Mouse (Mus musculus): ENCODE data around the gene Tmem121b. TPM values are rescaled to one million over a fixed set of nuclear protein-coding genes. Genes with fewer than 3 reads are reported as not detected.

Gene Tmem121b
- polyA plus RNA-seq, 2 experiments: 0.21 to 0.52 TPM

DNA sequence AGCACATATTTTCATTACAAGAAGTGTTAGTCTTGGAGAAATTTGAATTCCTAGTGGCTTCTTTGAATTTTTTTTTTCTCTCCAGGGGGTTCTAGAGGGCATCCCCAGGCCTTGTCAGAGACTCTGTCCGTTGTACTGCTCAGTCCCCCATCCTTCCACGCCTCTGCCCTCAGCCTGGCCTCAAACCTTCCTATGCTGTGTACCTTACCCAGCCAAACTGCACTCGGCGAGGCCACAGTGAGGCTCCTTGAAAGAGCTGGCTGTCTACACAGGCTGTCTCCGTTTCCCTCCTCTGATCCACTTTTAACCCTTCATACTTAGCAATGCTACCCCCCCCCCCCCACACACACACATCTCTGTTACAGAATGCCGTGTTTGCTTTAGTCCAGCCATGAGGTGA is 31.4 kb downstream of the Tmem121b start:
- DNase-seq (ENCODE audit: low spot score) (no peak), ATAC-seq (ENCODE audit: low FRiP score, low read depth) (no peak)
- no peaks in the 10 kb centered on the region for H3K36me3 ChIP-seq (ENCODE audit: control insufficient read depth, insufficient read depth, low read length)
- H3K4me3 ChIP-seq (replicated peaks; ENCODE audit: low read length): no peak overlapping the region
- no peak overlapping the region for H3K4me2 ChIP-seq (replicated peaks; ENCODE audit: low read depth, low read length, severe bottlenecking)
- no peaks in the 10 kb centered on the region for H3K9me3 ChIP-seq (ENCODE audit: control insufficient read depth, low read length)
- H3K4me1 ChIP-seq (ENCODE audit: control insufficient read depth, insufficient read depth, low read length): peaks cover 12% of the 10 kb centered on the region
- H3K9ac ChIP-seq (ENCODE audit: low read depth, low read length, severe bottlenecking): no peak overlapping the region
- no peak for TF ChIP-seq POLR2A (IDR thresholded peaks at IDR 0.05; ENCODE audit: borderline replicate concordance, extremely low read depth, insufficient read depth, insufficient read length)
- WGBS: 53% methylated on average over 6 of the region's 6 CpGs
- peaks cover 40% of the 10 kb centered on the region for H3K27me3 ChIP-seq (ENCODE audit: control insufficient read depth, insufficient read depth, low read length)
- H3K27ac ChIP-seq (replicated peaks; ENCODE audit: low read depth, low read length): no peak overlapping the region

DNA sequence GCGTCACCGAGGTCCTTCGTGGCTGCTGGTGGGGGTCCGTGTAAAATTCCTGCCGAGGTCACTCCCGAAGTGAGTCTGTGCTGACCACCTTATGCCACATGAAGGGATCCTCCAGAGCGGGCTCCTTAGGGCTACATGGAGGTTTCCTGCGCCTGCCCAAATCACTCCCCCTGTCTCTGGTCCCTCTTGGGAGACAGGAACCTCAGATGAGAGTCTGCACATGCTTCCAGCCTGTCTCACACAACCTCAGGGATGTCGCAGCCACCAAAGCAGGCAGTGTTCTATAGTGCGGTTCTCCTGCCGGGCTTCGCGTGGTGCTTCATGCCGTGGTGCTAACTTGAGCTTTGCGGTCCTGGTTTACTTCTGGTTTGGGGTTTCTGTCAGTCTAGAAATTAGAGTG is 32.4 kb downstream of the Tmem121b start:
- DNase-seq (ENCODE audit: low spot score): no peak
- WGBS: 65% methylated on average over 15 of the region's 15 CpGs
- Histone ChIP-seq H3K9me3 (ENCODE audit: control insufficient read depth, low read length) (no peaks in the 10 kb centered on the region), H3K27ac (replicated peaks; ENCODE audit: low read depth, low read length) (no peak overlapping the region), H3K4me2 (replicated peaks; ENCODE audit: low read depth, low read length, severe bottlenecking) (no peak overlapping the region), H3K9ac (ENCODE audit: low read depth, low read length, severe bottlenecking) (no peak overlapping the region), H3K27me3 (ENCODE audit: control insufficient read depth, insufficient read depth, low read length) (peaks cover 40% of the 10 kb centered on the region), H3K36me3 (ENCODE audit: control insufficient read depth, insufficient read depth, low read length) (no peaks in the 10 kb centered on the region), H3K4me3 (replicated peaks; ENCODE audit: low read length) (no peak overlapping the region), H3K4me1 (ENCODE audit: control insufficient read depth, insufficient read depth, low read length) (peaks cover 12% of the 10 kb centered on the region)
- ATAC-seq (ENCODE audit: low FRiP score, low read depth): no peak
- no peak for TF ChIP-seq POLR2A (IDR thresholded peaks at IDR 0.05; ENCODE audit: borderline replicate concordance, extremely low read depth, insufficient read depth, insufficient read length)

- H3K9me3 ChIP-seq (ENCODE audit: control insufficient read depth, low read length): no peaks in the 10 kb centered on the region
- DNase-seq (ENCODE audit: low spot score): no peak
- H3K36me3 ChIP-seq (ENCODE audit: control insufficient read depth, insufficient read depth, low read length): no peaks in the 10 kb centered on the region
- WGBS: 92% methylated on average over 5 of the region's 5 CpGs
- peaks cover 3% of the 10 kb centered on the region; the same call in 1 of the 2 replicates for H3K4me1 ChIP-seq (ENCODE audit: control insufficient read depth, insufficient read depth, low read length)
- H3K27ac ChIP-seq (replicated peaks; ENCODE audit: low read depth, low read length): no peak overlapping the region
- H3K4me3 ChIP-seq (replicated peaks; ENCODE audit: low read length): no peak overlapping the region
- peaks cover 15% of the 10 kb centered on the region; the same call in 1 of the 2 replicates for H3K27me3 ChIP-seq (ENCODE audit: control insufficient read depth, insufficient read depth, low read length)
- ATAC-seq (ENCODE audit: low FRiP score, low read depth): no peak
- H3K9ac ChIP-seq (ENCODE audit: low read depth, low read length, severe bottlenecking): no peak overlapping the region
- H3K4me2 ChIP-seq (replicated peaks; ENCODE audit: low read depth, low read length, severe bottlenecking): no peak overlapping the region
- no peak for TF ChIP-seq POLR2A (IDR thresholded peaks at IDR 0.05; ENCODE audit: borderline replicate concordance, extremely low read depth, insufficient read depth, insufficient read length)
Observed at GRCm38 (mm10) chr6:120457751-120458150, 35.9 kb downstream of the Tmem121b start.

- no peak overlapping the region for H3K4me2 ChIP-seq (replicated peaks; ENCODE audit: low read depth, low read length, severe bottlenecking)
- ATAC-seq (ENCODE audit: low FRiP score, low read depth) (no peak), DNase-seq (ENCODE audit: low spot score) (no peak)
- peaks cover 10% of the 10 kb centered on the region; the same call in 1 of the 2 replicates for H3K27me3 ChIP-seq (ENCODE audit: control insufficient read depth, insufficient read depth, low read length)
- H3K4me3 ChIP-seq (replicated peaks; ENCODE audit: low read length): no peak overlapping the region
- no peak overlapping the region for H3K27ac ChIP-seq (replicated peaks; ENCODE audit: low read depth, low read length)
- no peak overlapping the region for H3K9ac ChIP-seq (ENCODE audit: low read depth, low read length, severe bottlenecking)
- H3K36me3 ChIP-seq (ENCODE audit: control insufficient read depth, insufficient read depth, low read length): no peaks in the 10 kb centered on the region
- no peaks in the 10 kb centered on the region for H3K9me3 ChIP-seq (ENCODE audit: control insufficient read depth, low read length)
- WGBS: 69% methylated on average over 7 of the region's 7 CpGs
- TF ChIP-seq POLR2A (IDR thresholded peaks at IDR 0.05; ENCODE audit: borderline replicate concordance, extremely low read depth, insufficient read depth, insufficient read length): no peak
- H3K4me1 ChIP-seq (ENCODE audit: control insufficient read depth, insufficient read depth, low read length): 0 out of 2 replicates have a peak, but pooled peaks cover 3% of the 10 kb centered on the region
Observed at GRCm38 (mm10) chr6:120457074-120457473, 36.5 kb downstream of the Tmem121b start.

DNA sequence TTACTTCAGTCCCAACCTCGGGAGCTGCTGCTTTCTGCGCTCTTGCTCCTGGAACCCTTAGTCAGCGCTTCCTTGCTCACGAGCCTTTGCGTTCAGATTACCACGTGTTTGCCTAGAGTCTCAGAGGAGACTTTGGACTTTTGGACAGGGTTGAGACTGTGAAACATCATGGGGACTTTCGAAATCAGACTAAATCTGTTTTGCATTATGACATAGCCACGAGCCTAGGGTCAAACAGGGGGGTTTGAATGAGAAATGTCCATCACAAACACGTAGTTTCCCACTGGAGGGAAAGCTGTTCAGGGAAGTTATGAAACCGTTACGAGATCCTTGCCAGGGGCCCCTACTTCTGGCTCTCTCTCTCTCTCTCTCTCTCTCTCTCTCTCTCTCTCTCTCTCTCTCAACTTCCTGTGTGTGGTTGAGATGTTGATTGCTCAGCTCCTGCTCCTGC is 39.0 kb downstream of the Tmem121b start:
- Histone ChIP-seq H3K4me2 (replicated peaks; ENCODE audit: low read depth, low read length, severe bottlenecking) (no peak overlapping the region), H3K27me3 (ENCODE audit: control insufficient read depth, insufficient read depth, low read length) (no peaks in the 10 kb centered on the region), H3K4me1 (ENCODE audit: control insufficient read depth, insufficient read depth, low read length) (0 out of 2 replicates have a peak, but pooled peaks cover 3% of the 10 kb centered on the region), H3K27ac (replicated peaks; ENCODE audit: low read depth, low read length) (no peak overlapping the region), H3K9me3 (ENCODE audit: control insufficient read depth, low read length) (no peaks in the 10 kb centered on the region), H3K4me3 (replicated peaks; ENCODE audit: low read length) (no peak overlapping the region), H3K36me3 (ENCODE audit: control insufficient read depth, insufficient read depth, low read length) (no peaks in the 10 kb centered on the region), H3K9ac (ENCODE audit: low read depth, low read length, severe bottlenecking) (no peak overlapping the region)
- no peak for TF ChIP-seq POLR2A (IDR thresholded peaks at IDR 0.05; ENCODE audit: borderline replicate concordance, extremely low read depth, insufficient read depth, insufficient read length)
- ATAC-seq (ENCODE audit: low FRiP score, low read depth): peak; percentile 62
- DNase-seq (ENCODE audit: low spot score): peak; percentile 54
- 27% methylated on average over 11 of the region's 11 CpGs for WGBS

DNA sequence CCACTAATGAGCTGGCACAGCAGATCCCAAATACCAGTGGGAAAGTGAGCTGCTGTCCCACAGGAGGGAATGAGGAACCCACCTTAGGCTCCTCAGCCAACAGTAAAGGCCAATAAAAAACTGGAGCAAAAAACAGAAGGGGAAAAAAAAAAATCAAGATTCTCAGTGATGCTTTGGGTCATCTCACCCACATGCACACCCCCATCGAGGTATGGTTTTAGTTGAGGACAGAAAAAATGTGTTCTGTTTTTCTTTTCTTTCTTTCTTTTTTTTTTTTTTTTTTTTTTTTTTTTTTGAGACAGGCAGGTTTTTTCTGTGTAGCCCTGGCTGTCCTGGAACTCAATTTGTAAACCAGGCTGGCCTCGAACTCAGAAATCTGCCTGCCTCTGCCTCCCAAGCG is 40.1 kb downstream of the Tmem121b start:
- 0 out of 2 replicates have a peak, but pooled peaks cover 3% of the 10 kb centered on the region for H3K4me1 ChIP-seq (ENCODE audit: control insufficient read depth, insufficient read depth, low read length)
- H3K36me3 ChIP-seq (ENCODE audit: control insufficient read depth, insufficient read depth, low read length): no peaks in the 10 kb centered on the region
- no peak overlapping the region for H3K9ac ChIP-seq (ENCODE audit: low read depth, low read length, severe bottlenecking)
- no peaks in the 10 kb centered on the region for H3K27me3 ChIP-seq (ENCODE audit: control insufficient read depth, insufficient read depth, low read length)
- H3K27ac ChIP-seq (replicated peaks; ENCODE audit: low read depth, low read length): no peak overlapping the region
- no peak for ATAC-seq (ENCODE audit: low FRiP score, low read depth)
- H3K4me3 ChIP-seq (replicated peaks; ENCODE audit: low read length): no peak overlapping the region
- DNase-seq (ENCODE audit: low spot score): no peak
- no peak for TF ChIP-seq POLR2A (IDR thresholded peaks at IDR 0.05; ENCODE audit: borderline replicate concordance, extremely low read depth, insufficient read depth, insufficient read length)
- H3K9me3 ChIP-seq (ENCODE audit: control insufficient read depth, low read length): no peaks in the 10 kb centered on the region
- 95% methylated on average over 3 of the region's 3 CpGs for WGBS
- no peak overlapping the region for H3K4me2 ChIP-seq (replicated peaks; ENCODE audit: low read depth, low read length, severe bottlenecking)
